Mouse (Mus musculus): ENCODE measurements around the gene Rhbdl3. TPM values are rescaled to one million over a fixed set of nuclear protein-coding genes. Genes with fewer than 3 reads are reported as not detected.

The Rhbdl3 gene
- polyA plus RNA-seq, 1 experiment from 2014 or later: 13.4 TPM

- H3K27me3 ChIP-seq (ENCODE audit: control insufficient read depth, insufficient read depth, low read length): no peaks in the 10 kb centered on the region; the same call in 1 of the 2 replicates
- H3K4me2 ChIP-seq (replicated peaks; ENCODE audit: low read depth, low read length): peak overlapping the region; percentile 98
- H3K9ac ChIP-seq (ENCODE audit: low read depth, low read length): peak overlapping the region; percentile 83
- no peaks in the 10 kb centered on the region for H3K36me3 ChIP-seq (ENCODE audit: control insufficient read depth, insufficient read depth, low read length)
- 2% methylated on average over 11 of the region's 11 CpGs for WGBS
- no peaks in the 10 kb centered on the region for H3K9me3 ChIP-seq (ENCODE audit: control insufficient read depth, low read length)
- DNase-seq (ENCODE audit: low spot score) (peak; percentile 87), ATAC-seq (ENCODE audit: low FRiP score) (peak; percentile 69)
- peak overlapping the region; percentile 60 for H3K27ac ChIP-seq (ENCODE audit: low read depth, low read length)
- peak overlapping the region; percentile 78 for H3K4me3 ChIP-seq (ENCODE audit: low read depth, low read length)
- peaks cover 4% of the 10 kb centered on the region; the same call in 1 of the 2 replicates for H3K4me1 ChIP-seq (replicated peaks; ENCODE audit: control insufficient read depth, insufficient read depth, low read length)
Measured at GRCm38 (mm10) chr11:80302536-80302935, 1.8 kb downstream of the Rhbdl3 start.

- no peak for ATAC-seq (ENCODE audit: low FRiP score)
- no peak overlapping the region for H3K4me3 ChIP-seq (ENCODE audit: low read depth, low read length)
- WGBS: 83% methylated on average over 3 of the region's 3 CpGs
- no peak overlapping the region for H3K27ac ChIP-seq (ENCODE audit: low read depth, low read length)
- H3K9ac ChIP-seq (ENCODE audit: low read depth, low read length): no peak overlapping the region
- H3K4me1 ChIP-seq (replicated peaks; ENCODE audit: control insufficient read depth, insufficient read depth, low read length): peaks cover 4% of the 10 kb centered on the region; the same call in 1 of the 2 replicates
- DNase-seq (ENCODE audit: low spot score): no peak
- H3K4me2 ChIP-seq (replicated peaks; ENCODE audit: low read depth, low read length): no peak overlapping the region
- no peaks in the 10 kb centered on the region for H3K9me3 ChIP-seq (ENCODE audit: control insufficient read depth, low read length)
- H3K27me3 ChIP-seq (ENCODE audit: control insufficient read depth, insufficient read depth, low read length): no peaks in the 10 kb centered on the region; the same call in 1 of the 2 replicates
- no peaks in the 10 kb centered on the region for H3K36me3 ChIP-seq (ENCODE audit: control insufficient read depth, insufficient read depth, low read length)
Measured at GRCm38 (mm10) chr11:80303746-80304145, 3.0 kb downstream of the Rhbdl3 start.

- ATAC-seq (ENCODE audit: low FRiP score) (no peak), DNase-seq (ENCODE audit: low spot score) (no peak)
- Histone ChIP-seq H3K4me3 (ENCODE audit: low read depth, low read length) (no peak overlapping the region), H3K36me3 (ENCODE audit: control insufficient read depth, insufficient read depth, low read length) (no peaks in the 10 kb centered on the region), H3K27ac (ENCODE audit: low read depth, low read length) (no peak overlapping the region), H3K27me3 (ENCODE audit: control insufficient read depth, insufficient read depth, low read length) (no peaks in the 10 kb centered on the region), H3K4me1 (replicated peaks; ENCODE audit: control insufficient read depth, insufficient read depth, low read length) (peaks cover 4% of the 10 kb centered on the region; the same call in 1 of the 2 replicates), H3K9me3 (ENCODE audit: control insufficient read depth, low read length) (no peaks in the 10 kb centered on the region), H3K9ac (ENCODE audit: low read depth, low read length) (no peak overlapping the region), H3K4me2 (replicated peaks; ENCODE audit: low read depth, low read length) (no peak overlapping the region)
- WGBS: 83% methylated on average over 10 of the region's 10 CpGs
Measured at GRCm38 (mm10) chr11:80304846-80305245, 4.1 kb downstream of the Rhbdl3 start.

GRCm38 (mm10) chr11:80308537-80308936 lies 7.8 kb downstream of the Rhbdl3 start:
- Histone ChIP-seq H3K4me3 (ENCODE audit: low read depth, low read length) (no peak overlapping the region), H3K4me2 (replicated peaks; ENCODE audit: low read depth, low read length) (no peak overlapping the region), H3K27ac (ENCODE audit: low read depth, low read length) (no peak overlapping the region), H3K27me3 (ENCODE audit: control insufficient read depth, insufficient read depth, low read length) (no peaks in the 10 kb centered on the region), H3K9ac (ENCODE audit: low read depth, low read length) (no peak overlapping the region), H3K9me3 (ENCODE audit: control insufficient read depth, low read length) (no peaks in the 10 kb centered on the region), H3K4me1 (replicated peaks; ENCODE audit: control insufficient read depth, insufficient read depth, low read length) (peaks cover 13% of the 10 kb centered on the region; the same call in 1 of the 2 replicates), H3K36me3 (ENCODE audit: control insufficient read depth, insufficient read depth, low read length) (no peaks in the 10 kb centered on the region)
- ATAC-seq (ENCODE audit: low FRiP score) (no peak), DNase-seq (ENCODE audit: low spot score) (no peak)
- 64% methylated on average over 6 of the region's 6 CpGs for WGBS

- H3K27ac ChIP-seq (ENCODE audit: low read depth, low read length): peak overlapping the region; percentile 93
- H3K4me1 ChIP-seq (replicated peaks; ENCODE audit: control insufficient read depth, insufficient read depth, low read length): peaks cover 23% of the 10 kb centered on the region
- ATAC-seq (ENCODE audit: low FRiP score) (0 out of 2 replicates have a peak, but pooled peaks have one; percentile 10), DNase-seq (ENCODE audit: low spot score) (no peak)
- H3K9ac ChIP-seq (ENCODE audit: low read depth, low read length): no peak overlapping the region
- no peaks in the 10 kb centered on the region for H3K9me3 ChIP-seq (ENCODE audit: control insufficient read depth, low read length)
- no peaks in the 10 kb centered on the region for H3K27me3 ChIP-seq (ENCODE audit: control insufficient read depth, insufficient read depth, low read length)
- no peak overlapping the region for H3K4me2 ChIP-seq (replicated peaks; ENCODE audit: low read depth, low read length)
- WGBS: 60% methylated on average over 4 of the region's 4 CpGs
- no peak overlapping the region for H3K4me3 ChIP-seq (ENCODE audit: low read depth, low read length)
- H3K36me3 ChIP-seq (ENCODE audit: control insufficient read depth, insufficient read depth, low read length): no peaks in the 10 kb centered on the region
Measured at GRCm38 (mm10) chr11:80311271-80311670, 10.6 kb downstream of the Rhbdl3 start.

DNA sequence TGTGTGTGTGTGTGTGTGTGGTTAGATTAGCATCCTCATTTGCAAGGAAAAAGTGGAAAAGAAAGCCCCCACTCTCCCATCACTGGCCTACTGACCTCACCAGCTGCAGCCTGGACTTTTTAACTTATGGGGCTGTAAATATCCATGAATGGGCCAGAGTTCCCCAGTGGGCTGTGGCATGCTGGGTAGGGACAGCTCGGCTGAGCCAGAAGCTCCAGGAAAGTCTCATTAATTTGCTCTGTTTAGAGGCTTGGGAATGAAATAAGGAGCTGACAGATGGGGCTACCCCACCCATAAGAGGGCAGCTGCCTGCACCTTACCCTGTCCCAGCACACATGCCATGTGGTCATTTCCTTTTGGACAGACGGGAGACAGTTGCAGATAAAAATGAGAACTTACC lies 11.3 kb downstream of the Rhbdl3 start:
- DNase-seq (ENCODE audit: low spot score) (peak; percentile 56), ATAC-seq (ENCODE audit: low FRiP score) (peak; percentile 76)
- H3K4me1 ChIP-seq (replicated peaks; ENCODE audit: control insufficient read depth, insufficient read depth, low read length): peaks cover 23% of the 10 kb centered on the region
- peak overlapping the region; percentile 93 for H3K27ac ChIP-seq (ENCODE audit: low read depth, low read length)
- H3K9me3 ChIP-seq (ENCODE audit: control insufficient read depth, low read length): no peaks in the 10 kb centered on the region
- H3K4me3 ChIP-seq (ENCODE audit: low read depth, low read length): no peak overlapping the region
- no peak overlapping the region; the same call in 1 of the 2 replicates for H3K9ac ChIP-seq (ENCODE audit: low read depth, low read length)
- WGBS: 20% methylated on average over 2 of the region's 2 CpGs
- no peaks in the 10 kb centered on the region for H3K27me3 ChIP-seq (ENCODE audit: control insufficient read depth, insufficient read depth, low read length)
- no peak overlapping the region for H3K4me2 ChIP-seq (replicated peaks; ENCODE audit: low read depth, low read length)
- H3K36me3 ChIP-seq (ENCODE audit: control insufficient read depth, insufficient read depth, low read length): no peaks in the 10 kb centered on the region

GRCm38 (mm10) chr11:80312565-80312964 lies 11.9 kb downstream of the Rhbdl3 start:
- no peak overlapping the region for H3K4me3 ChIP-seq (ENCODE audit: low read depth, low read length)
- peak overlapping the region; percentile 93 for H3K27ac ChIP-seq (ENCODE audit: low read depth, low read length)
- WGBS: 12% methylated on average over 5 of the region's 6 CpGs
- no peaks in the 10 kb centered on the region for H3K9me3 ChIP-seq (ENCODE audit: control insufficient read depth, low read length)
- no peaks in the 10 kb centered on the region for H3K36me3 ChIP-seq (ENCODE audit: control insufficient read depth, insufficient read depth, low read length)
- H3K9ac ChIP-seq (ENCODE audit: low read depth, low read length): peak overlapping the region; percentile 15; the same call in 1 of the 2 replicates
- no peak overlapping the region for H3K4me2 ChIP-seq (replicated peaks; ENCODE audit: low read depth, low read length)
- DNase-seq (ENCODE audit: low spot score) (no peak), ATAC-seq (ENCODE audit: low FRiP score) (no peak)
- H3K4me1 ChIP-seq (replicated peaks; ENCODE audit: control insufficient read depth, insufficient read depth, low read length): peaks cover 23% of the 10 kb centered on the region
- no peaks in the 10 kb centered on the region for H3K27me3 ChIP-seq (ENCODE audit: control insufficient read depth, insufficient read depth, low read length)

DNA sequence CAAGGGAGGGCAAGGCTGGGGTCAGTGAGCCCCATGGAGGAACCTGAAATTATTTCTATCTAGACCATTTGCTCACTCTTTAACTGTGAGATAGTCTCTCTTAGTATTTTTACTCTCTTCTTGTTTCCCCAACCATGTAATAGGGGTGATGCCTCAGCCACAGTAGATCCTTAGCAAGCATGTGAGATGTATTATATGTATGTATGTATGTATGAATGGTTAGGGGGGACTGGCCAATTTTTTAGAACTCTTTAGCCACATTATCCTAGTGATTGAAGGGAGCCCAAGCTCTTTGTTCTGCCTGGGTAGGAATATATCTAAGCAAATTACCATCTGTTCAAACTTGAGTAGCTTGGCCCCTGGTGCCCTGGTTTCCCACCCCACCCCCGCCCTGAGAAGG lies 12.8 kb downstream of the Rhbdl3 start:
- Histone ChIP-seq H3K9me3 (ENCODE audit: control insufficient read depth, low read length) (no peaks in the 10 kb centered on the region), H3K4me2 (replicated peaks; ENCODE audit: low read depth, low read length) (no peak overlapping the region), H3K9ac (ENCODE audit: low read depth, low read length) (no peak overlapping the region), H3K4me3 (ENCODE audit: low read depth, low read length) (no peak overlapping the region), H3K27ac (ENCODE audit: low read depth, low read length) (peak overlapping the region; percentile 93), H3K36me3 (ENCODE audit: control insufficient read depth, insufficient read depth, low read length) (no peaks in the 10 kb centered on the region), H3K4me1 (replicated peaks; ENCODE audit: control insufficient read depth, insufficient read depth, low read length) (peaks cover 23% of the 10 kb centered on the region), H3K27me3 (ENCODE audit: control insufficient read depth, insufficient read depth, low read length) (no peaks in the 10 kb centered on the region)
- DNase-seq (ENCODE audit: low spot score) (no peak), ATAC-seq (ENCODE audit: low FRiP score) (no peak)
- 61% methylated on average over 1 of the region's 1 CpGs for WGBS

DNA sequence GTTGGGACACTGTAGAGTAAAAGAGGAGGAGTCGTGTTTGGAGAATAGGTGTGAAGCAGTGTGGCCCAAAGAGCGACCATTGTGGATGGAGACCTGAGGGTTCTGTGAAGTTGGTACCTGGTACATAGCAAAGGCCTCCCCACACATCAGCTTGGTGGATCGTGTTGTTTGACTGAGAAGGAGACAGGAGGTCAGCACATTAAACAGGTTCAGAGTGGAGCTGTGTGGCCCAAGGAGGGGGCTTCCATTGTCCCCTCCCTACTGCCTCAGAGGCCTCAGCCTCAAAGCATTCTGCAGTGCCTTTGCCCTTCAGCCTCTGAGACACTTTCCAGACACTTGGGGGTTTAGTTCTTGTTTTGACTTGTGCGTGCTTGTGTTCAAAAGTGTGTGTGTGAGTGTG lies 13.2 kb downstream of the Rhbdl3 start:
- H3K36me3 ChIP-seq (ENCODE audit: control insufficient read depth, insufficient read depth, low read length): no peaks in the 10 kb centered on the region
- DNase-seq (ENCODE audit: low spot score) (no peak), ATAC-seq (ENCODE audit: low FRiP score) (no peak)
- H3K9me3 ChIP-seq (ENCODE audit: control insufficient read depth, low read length): no peaks in the 10 kb centered on the region
- H3K9ac ChIP-seq (ENCODE audit: low read depth, low read length): no peak overlapping the region
- 69% methylated on average over 4 of the region's 4 CpGs for WGBS
- H3K27me3 ChIP-seq (ENCODE audit: control insufficient read depth, insufficient read depth, low read length): no peaks in the 10 kb centered on the region
- H3K4me2 ChIP-seq (replicated peaks; ENCODE audit: low read depth, low read length): no peak overlapping the region
- H3K27ac ChIP-seq (ENCODE audit: low read depth, low read length): 0 out of 2 replicates have a peak overlapping the region, but pooled peaks have one; percentile 93
- no peak overlapping the region for H3K4me3 ChIP-seq (ENCODE audit: low read depth, low read length)
- peaks cover 23% of the 10 kb centered on the region for H3K4me1 ChIP-seq (replicated peaks; ENCODE audit: control insufficient read depth, insufficient read depth, low read length)

Measured in hindbrain, embryonic 11.5 days (tissue).